Mouse (Mus musculus) kidney, postnatal 14 days (tissue): Measurements from ENCODE around the gene Mast2.

Experiments used
- DNase-seq: peaks from one replicate; pipeline ENCODE4 v3.0.0; 2022; ENCODE audit warnings: mixed read lengths

The Mast2 gene

GRCm38 (mm10) chr4:116464126-116464981 is at the start of gene Mast2:
Gene Mast2, minus strand, starts transcription at chr4:116464183.
- peak; percentile 94 for DNase-seq

- peak; percentile 97 for DNase-seq
These were observed 43.6 kb upstream of the Mast2 start, which contains the start of gene Ipp for GRCm38 (mm10) chr4:116507425-116508218. Gene Ipp, plus strand, starts transcription at chr4:116507549.

- no peak for DNase-seq
These were observed 43.0 kb upstream of the Mast2 start for GRCm38 (mm10) chr4:116506886-116507424.

- peak; percentile 32 for DNase-seq
These were observed 36.0 kb upstream of the Mast2 start for GRCm38 (mm10) chr4:116499978-116500377.

GRCm38 (mm10) chr4:116493646-116494045 is 29.7 kb upstream of the Mast2 start:
- DNase-seq = no peak

GRCm38 (mm10) chr4:116492460-116492859 is 28.5 kb upstream of the Mast2 start:
- peak; percentile 33 for DNase-seq

- no peak for DNase-seq
These were observed 27.9 kb upstream of the Mast2 start for GRCm38 (mm10) chr4:116491886-116492285.

- peak; percentile 66 for DNase-seq
These were observed 27.1 kb upstream of the Mast2 start for GRCm38 (mm10) chr4:116491119-116491536.

GRCm38 (mm10) chr4:116483476-116483875 is 19.5 kb upstream of the Mast2 start:
- DNase-seq = no peak

- DNase-seq = no peak
These were observed 17.3 kb upstream of the Mast2 start for GRCm38 (mm10) chr4:116481322-116481721.

GRCm38 (mm10) chr4:116463231-116464125 is 505 bp downstream of the Mast2 start:
- DNase-seq = no peak

- DNase-seq = no peak
These were observed 2.0 kb downstream of the Mast2 start for GRCm38 (mm10) chr4:116461943-116462342.

- no peak for DNase-seq
These were observed 12.4 kb downstream of the Mast2 start for GRCm38 (mm10) chr4:116451553-116451952.

- DNase-seq = peak; percentile 15
These were observed 14.0 kb downstream of the Mast2 start for GRCm38 (mm10) chr4:116449951-116450350.

GRCm38 (mm10) chr4:116448673-116449072 is 15.3 kb downstream of the Mast2 start:
- peak; percentile 21 for DNase-seq

GRCm38 (mm10) chr4:116439383-116439782 is 24.6 kb downstream of the Mast2 start:
- no peak for DNase-seq

- DNase-seq = no peak
These were observed 25.4 kb downstream of the Mast2 start for GRCm38 (mm10) chr4:116438561-116438960.

- DNase-seq = no peak
These were observed 28.4 kb downstream of the Mast2 start for GRCm38 (mm10) chr4:116435626-116436025.

GRCm38 (mm10) chr4:116422186-116422585 is 41.8 kb downstream of the Mast2 start:
- no peak for DNase-seq

- DNase-seq = no peak
These were observed 42.8 kb downstream of the Mast2 start for GRCm38 (mm10) chr4:116421170-116421569.

GRCm38 (mm10) chr4:116412993-116413392 is 51.0 kb downstream of the Mast2 start:
- DNase-seq = no peak

- no peak for DNase-seq
These were observed 52.6 kb downstream of the Mast2 start for GRCm38 (mm10) chr4:116411401-116411800.
